Mouse (Mus musculus): Measurements from ENCODE around the gene Kpna2. TPM values are rescaled to one million over a fixed set of nuclear protein-coding genes. Genes with fewer than 3 reads are reported as not detected.

The Kpna2 gene
- total RNA-seq, 4 experiments from 2014 or later, result 8.2 to 15.4 (median 13.4) TPM

Other genes with a start within 250 kb of the Kpna2 start
- 10 to 100 TPM; 25.4 to 30.9 (median 26.7) TPM for gene Pecam1, start 248.9 kb downstream of the Kpna2 start, total RNA-seq (2022)
- gene Milr1, start 248.3 kb downstream of the Kpna2 start, total RNA-seq (2022), result under 1 TPM in 1 of 4 experiments, not detected in 3; 0.40 TPM
- gene Polg2, start 220.0 kb downstream of the Kpna2 start, total RNA-seq (2022), result 1 to 10 TPM; 2.3 to 3.5 (median 3.0) TPM
- 100 to 1,000 TPM; 190 to 257 (median 232) TPM for gene Ddx5, start 210.4 kb downstream of the Kpna2 start, total RNA-seq (2022)
- gene Cep95, start 210.3 kb downstream of the Kpna2 start, total RNA-seq (2022), result 1 to 10 TPM; 2.5 to 5.0 (median 3.4) TPM
- 10 to 100 TPM; 25.3 to 32.9 (median 28.0) TPM for gene Smurf2, start 78.8 kb downstream of the Kpna2 start, total RNA-seq (2022)
- gene 1810010H24Rik, start 26.1 kb upstream of the Kpna2 start, total RNA-seq (2022), result 1 to 10 TPM; 1.6 to 2.4 (median 1.9) TPM
- gene Bptf, start 132.6 kb upstream of the Kpna2 start, total RNA-seq (2022), result 10 to 100 TPM; 16.3 to 23.3 (median 19.4) TPM
- 10 to 100 TPM; 11.8 to 16.7 (median 14.3) TPM for gene Nol11, start 189.8 kb upstream of the Kpna2 start, total RNA-seq (2022)

Data from gastrocnemius, adult 8-10 months (tissue).